Mouse (Mus musculus) kidney, embryonic 16.5 days (tissue): ENCODE measurements around the gene Znrf1. TPM values are rescaled to one million over a fixed set of nuclear protein-coding genes. Genes with fewer than 3 reads are reported as not detected.

ENCODE experiments used
- ATAC-seq: fragments of 200-750 bp; cut with Nextera tagmentation; 2 replicates; pipeline ENCODE4 v1.8.0; 2017; ENCODE audit warnings: moderate TSS enrichment; ENCODE audit not compliant: low FRiP score, low TSS enrichment
- H3K27ac ChIP-seq: fragments of 300-500 bp; sonication (generic); 2 replicates; pipeline ENCODE4 v1.5.1; 2014; ENCODE audit warnings: low read length
- H3K27me3 ChIP-seq: fragments of 300-500 bp; sonication (generic); 2 replicates; pipeline ENCODE4 v1.6.1; 2014; ENCODE audit warnings: low read length, control low read depth, mixed read lengths; ENCODE audit not compliant: insufficient read depth
- H3K36me3 ChIP-seq: fragments of 300-500 bp; sonication (generic); 2 replicates; pipeline ENCODE4 v1.6.1; 2014; ENCODE audit warnings: low read length, control low read depth, mixed read lengths; ENCODE audit not compliant: insufficient read depth
- H3K4me1 ChIP-seq: fragments of 300-500 bp; sonication (generic); 2 replicates; pipeline ENCODE4 v1.6.1; 2014; ENCODE audit warnings: low read length, control low read depth, mixed read lengths; ENCODE audit not compliant: insufficient read depth
- H3K4me2 ChIP-seq: fragments of 300-500 bp; sonication (generic); replicated peaks from 2 replicates; pipeline ENCODE4 v1.6.1; 2014; ENCODE audit warnings: low read depth, low read length
- H3K4me3 ChIP-seq: fragments of 300-500 bp; sonication (generic); 2 replicates; pipeline ENCODE4 v1.5.1; 2014; ENCODE audit warnings: mild to moderate bottlenecking, low read length
- H3K9ac ChIP-seq: fragments of 300-500 bp; sonication (generic); replicated peaks from 2 replicates; pipeline ENCODE4 v1.6.1; 2014; ENCODE audit warnings: low read length
- H3K9me3 ChIP-seq: fragments of 300-500 bp; sonication (generic); 2 replicates; pipeline ENCODE4 v1.6.1; 2016; ENCODE audit warnings: low read length, control low read depth
- WGBS: fragments of 180-500 bp; shearing (Covaris S2); extraction: QIAGEN DNeasy Blood & Tissue Kit; methylation state at CpG from one replicate; pipeline ENCODE4 v1.1.7; 2014; 5-methylcytosine and 5-hydroxymethylcytosine counted together
- polyA plus RNA-seq: library from polyadenylated mRNA; unstranded; fragments of >200 nt; fragmentation: Nextera tagmentation; extraction: Ambion mirVana; gene quantifications from 2 replicates; pipeline ENCODE4 v1.2.1, GENCODE M21; 2015

The Znrf1 gene
- polyA plus RNA-seq, 1 experiment from 2014 or later, result 19.9 TPM

GRCm38 (mm10) chr8:111543712-111544380 lies 7.9 kb downstream of the Znrf1 start:
- ATAC-seq, result no peak

DNA sequence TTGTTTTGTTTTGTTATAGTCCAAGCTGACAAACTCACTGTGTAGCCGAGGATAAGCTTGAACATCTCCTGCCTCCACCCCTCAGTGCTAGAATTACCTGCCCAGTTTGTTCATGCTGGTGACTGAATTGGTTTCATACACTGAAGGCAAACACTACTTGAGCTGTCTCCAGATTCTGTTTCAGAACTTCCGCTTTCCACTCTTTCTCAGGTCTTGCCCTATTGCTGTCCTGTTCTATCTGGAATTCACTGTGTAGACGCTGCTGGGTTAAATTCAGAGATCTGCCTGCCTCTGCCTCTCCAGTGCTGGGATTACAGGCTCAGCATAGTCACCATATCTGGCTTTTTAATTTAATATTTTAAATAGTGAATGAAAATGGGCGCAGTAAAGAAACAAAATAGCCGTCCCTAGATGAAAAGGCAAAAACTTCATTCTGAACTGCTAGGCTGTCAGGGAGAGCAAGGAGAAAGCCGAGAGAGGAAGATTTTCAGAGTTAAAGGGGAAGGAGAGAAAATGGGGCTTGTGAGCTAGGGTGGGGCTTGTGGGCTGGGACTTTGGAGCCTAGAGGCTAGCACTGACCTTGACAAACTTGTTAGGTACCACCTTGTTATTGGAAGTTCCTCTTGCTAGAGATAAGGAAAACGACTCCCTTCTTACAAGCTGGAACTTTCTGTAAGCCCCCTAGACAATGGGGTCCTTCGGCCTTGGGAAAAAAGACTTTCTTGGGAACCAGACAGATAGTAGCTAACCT lies 9.7 kb downstream of the Znrf1 start:
- H3K4me1 ChIP-seq, result peaks cover 17% of the 10 kb centered on the region
- WGBS, result 83% methylated on average over 8 of the region's 8 CpGs
- no peaks in the 10 kb centered on the region for H3K27me3 ChIP-seq
- H3K9me3 ChIP-seq, result no peaks in the 10 kb centered on the region
- no peak overlapping the region for H3K27ac ChIP-seq
- H3K4me3 ChIP-seq, result no peak overlapping the region
- 0 out of 2 replicates have a peak, but pooled peaks cover 2% of the 10 kb centered on the region for H3K36me3 ChIP-seq
- H3K9ac ChIP-seq, result no peak overlapping the region
- no peak overlapping the region for H3K4me2 ChIP-seq
- ATAC-seq, result no peak

More at GRCm38 (mm10) chr8:111543712-111544380, 7.9 kb downstream of the Znrf1 start:
- no peak overlapping the region for H3K4me3 ChIP-seq
- no peak overlapping the region for H3K9ac ChIP-seq
- no peaks in the 10 kb centered on the region for H3K9me3 ChIP-seq
- H3K27ac ChIP-seq, result no peak overlapping the region
- peaks cover 14% of the 10 kb centered on the region; the same call in 1 of the 2 replicates for H3K4me1 ChIP-seq
- H3K4me2 ChIP-seq, result no peak overlapping the region
- no peaks in the 10 kb centered on the region for H3K27me3 ChIP-seq
- 0 out of 2 replicates have a peak, but pooled peaks cover 2% of the 10 kb centered on the region for H3K36me3 ChIP-seq
- 94% methylated on average over 9 of the region's 9 CpGs for WGBS

GRCm38 (mm10) chr8:111547144-111547543 lies 11.2 kb downstream of the Znrf1 start:
- Histone ChIP-seq H3K9ac (no peak overlapping the region), H3K4me1 (peaks cover 18% of the 10 kb centered on the region), H3K27ac (no peak overlapping the region), H3K4me2 (no peak overlapping the region), H3K27me3 (no peaks in the 10 kb centered on the region), H3K36me3 (0 out of 2 replicates have a peak, but pooled peaks cover 2% of the 10 kb centered on the region), H3K4me3 (no peak overlapping the region), H3K9me3 (no peaks in the 10 kb centered on the region)
- 98% methylated on average over 3 of the region's 3 CpGs for WGBS
- no peak for ATAC-seq

- H3K36me3 ChIP-seq, result 0 out of 2 replicates have a peak, but pooled peaks cover 2% of the 10 kb centered on the region
- H3K9ac ChIP-seq, result no peak overlapping the region
- WGBS, result 89% methylated on average over 6 of the region's 6 CpGs
Observed at GRCm38 (mm10) chr8:111548201-111548600, 12.3 kb downstream of the Znrf1 start.

DNA sequence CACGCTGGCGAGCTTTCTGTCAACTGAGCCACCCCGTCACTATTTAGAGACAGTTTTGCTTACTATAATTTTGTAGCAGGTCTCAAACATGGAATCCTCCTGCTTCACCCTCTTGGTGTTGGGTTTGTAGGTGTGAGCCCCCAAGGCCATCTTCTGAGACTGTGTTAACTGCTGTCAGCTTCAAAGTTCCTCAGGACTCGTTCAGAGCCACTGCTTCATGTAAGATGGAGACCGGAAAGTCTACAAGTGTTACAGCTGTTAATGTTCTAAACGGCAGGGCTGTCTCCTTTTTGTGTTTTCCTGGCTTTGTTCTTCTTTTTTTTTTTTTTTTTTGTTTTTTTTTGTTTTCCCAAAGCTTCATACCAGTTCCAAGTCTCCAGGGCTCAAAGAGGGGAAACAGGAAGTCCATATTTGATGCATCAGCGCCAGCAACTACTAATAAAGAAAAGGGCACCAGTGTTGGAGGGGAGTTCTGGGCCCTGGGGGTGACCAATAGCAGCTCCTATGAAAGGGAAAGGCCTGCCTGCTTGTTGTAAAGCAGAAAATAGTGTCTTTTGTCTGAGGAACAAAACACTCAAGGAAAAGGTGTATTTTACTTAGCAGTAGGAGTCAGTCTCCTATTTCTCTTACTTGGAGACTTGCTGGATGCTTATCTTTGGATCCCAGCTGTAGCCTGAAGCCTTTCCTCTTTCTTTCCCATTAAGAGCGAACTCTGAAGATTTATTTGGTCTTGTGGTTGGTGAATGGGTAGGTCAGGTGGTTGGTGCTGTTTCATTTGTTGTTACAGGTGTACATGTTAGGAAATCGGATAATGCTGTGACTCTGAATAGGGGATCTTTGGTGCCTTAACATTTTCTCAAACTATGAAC lies 14.3 kb downstream of the Znrf1 start:
- H3K9ac ChIP-seq, result no peak overlapping the region; the same call in 1 of the 2 replicates
- 0 out of 2 replicates have a peak overlapping the region, but pooled peaks have one; percentile 2 for H3K4me2 ChIP-seq
- 42% methylated on average over 9 of the region's 9 CpGs for WGBS

More at GRCm38 (mm10) chr8:111548201-111548600, 12.3 kb downstream of the Znrf1 start:
- H3K4me2 ChIP-seq, result no peak overlapping the region
- H3K4me3 ChIP-seq, result no peak overlapping the region
- H3K27me3 ChIP-seq, result no peaks in the 10 kb centered on the region
- no peak overlapping the region for H3K27ac ChIP-seq
- ATAC-seq, result no peak
- peaks cover 18% of the 10 kb centered on the region for H3K4me1 ChIP-seq
- no peaks in the 10 kb centered on the region for H3K9me3 ChIP-seq

GRCm38 (mm10) chr8:111551511-111552130 lies 15.7 kb downstream of the Znrf1 start:
- ATAC-seq, result no peak
- Histone ChIP-seq H3K4me1 (peaks cover 21% of the 10 kb centered on the region), H3K4me3 (no peak overlapping the region), H3K27ac (no peak overlapping the region), H3K9ac (no peak overlapping the region), H3K27me3 (no peaks in the 10 kb centered on the region), H3K36me3 (0 out of 2 replicates have a peak, but pooled peaks cover 2% of the 10 kb centered on the region), H3K4me2 (no peak overlapping the region), H3K9me3 (no peaks in the 10 kb centered on the region)
- WGBS, result 76% methylated on average over 8 of the region's 8 CpGs

More for the DNA sequence above, 14.3 kb downstream of the Znrf1 start:
- Histone ChIP-seq H3K36me3 (0 out of 2 replicates have a peak, but pooled peaks cover 2% of the 10 kb centered on the region), H3K27me3 (no peaks in the 10 kb centered on the region), H3K4me3 (no peak overlapping the region), H3K9me3 (no peaks in the 10 kb centered on the region), H3K27ac (peak overlapping the region; percentile 79), H3K4me1 (peaks cover 19% of the 10 kb centered on the region)
- no peak for ATAC-seq

DNA sequence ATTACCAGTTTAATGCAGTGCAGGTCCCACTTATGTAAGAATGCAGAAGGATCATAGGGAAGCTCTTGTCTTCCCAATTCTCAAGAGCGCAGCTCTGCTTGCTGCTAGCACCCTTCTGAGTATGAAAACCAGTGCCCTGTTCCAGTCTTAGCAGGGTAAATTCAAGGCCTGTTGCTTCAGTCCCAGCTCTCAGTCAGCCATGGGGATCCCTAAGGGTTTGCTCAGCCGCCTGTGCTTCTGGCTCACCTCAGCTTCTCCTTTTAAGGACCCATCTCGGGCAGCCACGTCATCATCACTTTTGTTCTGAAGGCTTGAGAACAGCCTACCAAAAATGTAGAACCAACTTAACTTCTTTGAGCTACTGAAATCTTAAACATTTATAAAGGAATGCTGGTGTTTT lies 25.9 kb downstream of the Znrf1 start:
- ATAC-seq, result no peak
- Histone ChIP-seq H3K27ac (no peak overlapping the region), H3K9me3 (no peaks in the 10 kb centered on the region), H3K27me3 (no peaks in the 10 kb centered on the region), H3K4me1 (peaks cover 24% of the 10 kb centered on the region; the same call in 1 of the 2 replicates), H3K4me2 (no peak overlapping the region), H3K4me3 (no peak overlapping the region), H3K36me3 (no peaks in the 10 kb centered on the region), H3K9ac (no peak overlapping the region)
- 94% methylated on average over 4 of the region's 4 CpGs for WGBS

DNA sequence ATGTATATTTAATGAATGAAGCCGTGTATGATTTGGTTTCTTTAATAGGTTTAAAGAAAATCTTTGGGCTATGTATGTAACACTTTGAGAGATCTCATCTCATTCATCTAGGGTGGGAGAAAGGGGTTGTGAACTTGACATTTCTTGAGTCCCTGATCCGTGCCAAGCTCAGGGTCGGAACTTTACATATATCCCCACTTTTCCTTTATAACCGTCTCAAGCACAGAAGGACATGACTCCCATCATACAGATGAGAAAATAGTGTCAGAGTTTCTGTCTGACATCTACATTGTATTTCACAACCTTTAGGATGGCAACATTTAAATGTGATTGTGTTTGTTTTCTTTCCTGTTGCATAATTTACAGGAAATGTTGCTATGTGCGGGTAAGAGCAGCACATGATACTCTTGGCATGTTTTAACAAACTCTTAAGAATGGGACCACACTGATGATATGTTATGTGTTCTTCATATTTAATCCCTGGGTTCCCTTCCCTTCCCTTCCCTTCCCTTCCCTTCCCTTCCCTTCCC lies 26.4 kb downstream of the Znrf1 start:
- Histone ChIP-seq H3K36me3 (no peaks in the 10 kb centered on the region), H3K4me2 (no peak overlapping the region), H3K4me1 (peaks cover 20% of the 10 kb centered on the region; the same call in 1 of the 2 replicates), H3K9ac (no peak overlapping the region), H3K27me3 (no peaks in the 10 kb centered on the region), H3K27ac (no peak overlapping the region), H3K9me3 (no peaks in the 10 kb centered on the region), H3K4me3 (no peak overlapping the region)
- no peak for ATAC-seq
- 88% methylated on average over 5 of the region's 5 CpGs for WGBS

DNA sequence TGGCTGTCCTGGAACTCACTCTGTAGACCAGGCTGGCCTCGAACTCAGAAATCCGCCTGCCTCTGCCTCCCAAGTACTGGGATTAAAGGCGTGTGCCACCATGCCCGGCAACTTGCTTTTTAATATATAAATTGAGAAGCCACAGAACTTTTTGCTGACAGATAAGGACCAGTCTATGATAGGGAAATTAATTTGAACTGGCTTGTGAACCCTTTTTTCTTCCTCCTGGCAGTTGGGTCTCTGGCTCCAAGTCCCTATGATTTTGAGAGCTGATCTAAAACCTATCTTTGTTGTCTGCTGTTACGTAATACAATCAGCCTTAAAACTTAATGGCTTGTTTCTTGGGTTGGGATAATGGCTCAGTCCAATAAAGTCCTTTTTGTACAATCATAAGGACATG lies 27.2 kb downstream of the Znrf1 start:
- Histone ChIP-seq H3K9ac (no peak overlapping the region), H3K27ac (no peak overlapping the region), H3K4me2 (no peak overlapping the region), H3K4me1 (peaks cover 27% of the 10 kb centered on the region), H3K9me3 (no peaks in the 10 kb centered on the region), H3K36me3 (no peaks in the 10 kb centered on the region), H3K4me3 (no peak overlapping the region), H3K27me3 (no peaks in the 10 kb centered on the region)
- ATAC-seq, result no peak
- WGBS, result 97% methylated on average over 3 of the region's 5 CpGs
